Mouse (Mus musculus) heart, postnatal 0 days (tissue): ENCODE results near the gene E2f4.

ENCODE experiments used
- CTCF ChIP-seq: IDR thresholded peaks from 2 replicates; pipeline ENCODE4 v1.5.1; 2016; ENCODE audit warnings: antibody characterized with exemption, control low read depth, low read depth
- EP300 ChIP-seq: IDR thresholded peaks from 2 replicates; pipeline ENCODE4 v1.6.1; 2016; ENCODE audit warnings: antibody characterized with exemption, low read depth

DNA sequence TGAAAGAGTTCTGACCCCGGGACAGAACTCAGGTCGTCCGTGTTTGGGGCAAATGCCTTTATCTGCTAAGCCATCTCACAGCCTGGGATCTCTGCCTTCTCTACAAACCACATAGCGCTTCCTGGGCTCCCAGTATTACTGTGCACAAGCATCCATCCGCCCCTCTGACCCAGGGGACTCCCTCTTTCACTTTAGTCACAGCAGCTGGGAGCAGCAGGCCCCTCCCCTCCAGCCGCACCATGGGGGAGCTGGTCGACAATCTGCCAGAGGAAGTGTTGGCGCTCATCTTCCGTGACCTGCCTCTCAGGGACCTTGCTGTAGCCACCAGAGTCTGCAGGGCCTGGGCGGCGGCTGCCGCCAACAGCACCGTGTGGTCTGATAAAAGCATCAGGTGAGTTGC is 30.7 kb upstream of the E2f4 start:
- TF ChIP-seq CTCF (no peak), EP300 (no peak)
